Mouse (Mus musculus) lung, postnatal 25 days (tissue): ENCODE results near the gene Fhad1.
"Not testable (repeated sequence)": the region's sequence is repeated elsewhere in the genome, so short reads cannot be mapped to it uniquely, and the experiment has no call there.

Experiments used
- DNase-seq: peaks from one replicate; pipeline ENCODE4 v3.0.0; 2022; ENCODE audit warnings: low spot score

Gene Fhad1

DNA sequence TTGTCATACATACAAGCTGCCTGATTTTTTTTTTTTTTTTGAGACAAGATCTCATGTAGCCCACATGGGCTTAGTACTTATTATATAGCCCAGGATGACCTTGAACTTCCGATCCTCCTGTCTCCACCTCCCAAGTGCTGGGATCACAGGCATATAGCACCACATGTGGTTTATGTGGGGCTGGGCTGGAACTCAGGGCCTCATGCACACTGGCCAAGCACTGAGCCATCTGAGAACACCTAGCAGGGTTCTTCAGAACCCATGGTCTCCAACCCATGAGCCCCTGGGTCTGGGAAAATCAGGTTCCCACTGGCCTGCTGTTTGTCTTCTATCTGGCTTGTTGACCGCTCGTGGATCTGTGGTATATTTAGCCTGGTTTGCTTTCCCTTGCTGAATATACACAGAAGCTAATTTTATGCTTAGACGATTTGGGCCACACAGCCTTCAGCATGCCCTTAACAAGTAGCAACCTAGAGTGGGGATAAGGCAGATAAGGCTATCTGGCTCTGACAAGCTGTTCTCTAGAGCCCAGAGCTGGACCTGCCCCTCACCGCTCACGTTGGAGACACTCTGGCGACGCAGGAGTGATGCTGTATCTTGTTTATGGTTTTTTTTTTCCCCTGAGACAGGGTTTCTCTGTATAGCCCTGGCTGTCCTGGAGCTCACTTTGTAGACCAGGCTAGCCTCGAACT is 24.9 kb upstream of the Fhad1 start:
- DNase-seq: no peak

DNA sequence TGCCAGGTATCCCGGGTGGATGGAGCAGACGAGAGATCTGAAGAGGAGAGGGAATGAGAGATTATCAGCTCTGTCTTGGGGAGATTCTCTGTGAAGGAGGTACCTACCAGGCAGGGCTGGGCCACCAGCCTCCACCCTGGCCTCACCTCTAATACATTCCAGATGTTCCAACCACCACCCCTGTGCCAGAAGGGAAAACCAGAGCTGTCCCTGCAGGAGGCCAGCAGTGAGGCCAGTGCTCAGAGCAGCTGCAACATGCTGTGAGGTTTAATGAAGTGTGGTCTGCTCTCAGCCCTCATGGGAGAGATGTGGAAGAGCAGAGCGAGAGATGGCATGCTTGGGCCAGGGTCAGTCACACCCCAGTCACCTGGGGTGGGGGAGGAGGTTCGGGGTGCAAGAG is 23.0 kb upstream of the Fhad1 start:
- DNase-seq: no peak

DNA sequence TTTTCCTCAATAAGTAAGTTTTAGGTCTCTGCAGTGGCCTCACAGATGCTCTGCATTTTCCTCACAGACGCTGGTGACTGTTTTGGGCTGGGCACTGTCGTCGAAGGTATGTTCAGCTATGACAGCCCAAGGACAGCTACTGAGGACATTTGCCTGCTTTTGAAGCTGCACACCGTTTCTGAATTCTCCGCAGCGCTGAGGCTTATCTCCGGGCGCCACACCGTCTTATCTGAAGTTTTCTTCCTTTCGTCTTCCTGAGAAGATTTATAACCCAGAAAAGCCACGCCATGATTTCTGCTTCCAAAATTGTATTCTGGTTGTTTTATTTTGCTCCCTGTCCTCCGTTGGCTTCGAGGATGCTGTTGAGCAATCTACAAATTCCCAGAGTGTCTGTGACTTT is 13.7 kb upstream of the Fhad1 start:
- DNase-seq: no peak

DNA sequence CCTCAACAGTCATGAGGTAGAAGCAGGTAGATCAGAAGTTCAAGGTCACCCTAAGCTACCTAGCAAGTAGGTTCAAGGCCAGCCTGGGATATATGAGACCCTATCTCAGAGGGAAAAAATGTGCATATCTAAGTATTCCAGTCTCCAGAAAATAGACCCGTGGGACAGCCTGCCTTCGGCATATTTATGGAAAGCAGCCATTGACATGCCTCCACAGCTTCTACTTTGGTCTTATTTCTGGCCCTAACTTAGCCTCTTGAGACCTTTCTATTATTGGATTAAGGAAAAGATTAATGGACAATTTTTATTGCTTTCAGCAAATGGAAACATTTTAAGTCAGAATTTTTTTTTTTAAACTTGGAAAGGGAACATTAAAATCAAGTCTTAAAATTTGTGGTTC is 12.1 kb upstream of the Fhad1 start:
- DNase-seq: no peak

DNA sequence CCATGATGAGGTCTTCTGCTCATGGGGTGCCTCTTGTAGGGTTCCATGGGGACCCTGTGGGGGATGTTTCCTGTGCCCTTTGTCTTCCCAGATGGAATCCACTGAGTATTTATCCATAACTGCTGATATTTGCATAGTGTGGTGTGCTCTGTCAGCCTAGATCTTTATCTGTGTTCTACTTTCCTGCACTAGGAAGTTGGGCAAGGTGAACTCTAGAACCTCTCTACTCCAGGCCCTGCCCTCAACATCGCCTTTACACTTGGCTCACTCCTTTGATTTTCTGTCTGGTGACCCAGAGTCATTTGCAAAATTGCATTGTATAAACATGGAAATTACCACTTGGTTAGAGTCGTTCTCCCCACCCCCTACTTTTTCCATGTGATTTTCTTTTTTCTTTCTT is 9.7 kb upstream of the Fhad1 start:
- DNase-seq: no peak

DNA sequence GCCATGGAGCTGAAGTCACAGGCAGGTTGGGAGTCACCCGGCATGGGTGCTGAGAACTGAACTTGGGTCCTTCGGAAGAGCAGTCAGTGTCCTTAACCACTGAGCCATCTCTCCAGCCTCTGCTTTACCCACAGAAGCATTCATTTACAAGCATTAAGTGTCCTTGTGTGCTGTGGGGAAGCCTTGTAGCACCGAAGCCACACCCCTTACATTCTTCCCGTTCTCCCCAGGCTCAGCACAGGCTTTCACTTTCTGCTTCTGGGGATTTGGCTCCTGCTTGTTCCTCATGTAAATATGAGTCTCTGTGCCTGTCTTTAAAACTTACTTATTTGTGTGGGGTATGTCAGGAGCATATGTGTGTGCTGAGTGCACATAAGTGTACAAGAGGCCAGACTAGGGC is 8.3 kb upstream of the Fhad1 start:
- DNase-seq: no peak

DNA sequence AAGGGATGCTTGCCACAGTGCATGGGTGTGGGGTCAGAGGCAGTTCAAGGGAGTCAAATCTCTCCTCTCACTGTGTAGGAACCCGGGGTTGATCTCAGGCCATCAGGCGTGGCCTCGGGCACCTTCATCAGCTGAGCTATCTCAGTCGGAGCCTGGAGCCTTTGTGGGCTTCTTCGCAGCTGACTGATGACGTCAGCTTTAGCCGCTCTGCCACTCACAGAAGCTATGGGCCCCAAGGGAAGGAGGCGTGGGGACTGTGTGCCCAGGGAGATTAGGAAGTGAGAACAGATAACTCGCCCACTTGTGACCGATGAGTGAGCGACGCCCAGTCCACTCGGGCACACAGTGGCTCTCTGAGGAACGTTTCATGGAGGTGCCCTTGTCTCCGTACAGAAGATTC is 2.8 kb upstream of the Fhad1 start:
- peak; percentile 26 for DNase-seq

DNA sequence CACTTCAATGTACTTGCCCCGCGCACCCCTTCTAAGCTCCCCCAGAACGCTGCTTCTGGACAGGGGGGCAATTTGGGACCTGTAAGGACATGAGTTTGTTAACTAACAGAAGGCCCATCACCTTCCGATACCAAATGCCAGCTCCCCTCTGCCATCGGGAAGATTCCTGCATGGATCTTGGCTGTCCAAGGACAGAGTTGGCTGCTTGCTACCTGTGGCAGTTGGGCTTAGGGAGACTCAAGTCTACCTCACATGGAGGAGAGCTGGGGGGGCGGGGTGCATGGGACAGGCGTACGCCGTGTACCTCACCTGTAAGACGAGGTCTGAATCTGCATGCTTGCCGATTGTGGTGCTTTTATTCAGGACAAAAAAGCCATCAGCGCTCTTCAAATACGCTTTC is 3.6 kb downstream of the Fhad1 start:
- DNase-seq: no peak

DNA sequence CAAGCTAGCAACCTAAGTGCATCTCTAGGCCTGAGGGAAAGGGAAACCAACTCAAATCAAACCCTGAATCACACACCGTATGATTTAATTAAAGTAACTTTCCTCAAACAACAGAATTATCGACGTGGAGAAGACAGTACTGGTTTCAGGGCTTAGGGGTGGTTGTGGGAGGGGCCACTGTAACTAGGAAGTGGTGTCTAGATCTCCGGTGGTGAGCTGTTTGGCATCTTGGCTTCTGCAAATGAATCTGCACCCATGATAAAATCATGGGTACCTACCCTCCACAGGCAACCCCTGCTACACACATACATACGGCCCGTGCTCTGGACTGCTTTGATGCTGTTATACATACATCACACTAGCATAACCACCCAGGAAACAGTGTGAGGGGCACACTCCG is 4.4 kb downstream of the Fhad1 start:
- DNase-seq: no peak

DNA sequence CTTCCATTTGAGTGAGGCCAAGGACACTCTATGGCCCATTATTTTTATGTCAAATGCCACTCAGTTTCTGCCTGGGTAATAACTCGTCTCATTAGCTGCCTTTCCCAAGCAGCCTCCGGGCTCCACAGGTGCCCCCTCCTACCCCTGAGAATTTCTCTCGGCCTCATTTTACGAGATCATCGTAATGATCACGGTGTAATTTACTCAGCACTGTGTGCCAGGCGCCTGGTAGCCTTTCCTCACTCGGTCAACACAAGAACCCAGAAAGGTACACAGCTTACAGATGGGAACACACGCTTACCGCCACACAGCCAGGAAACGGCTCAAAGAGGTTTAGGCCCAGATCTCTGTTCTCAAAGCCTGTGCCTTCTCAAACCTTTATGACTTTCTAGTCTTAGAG is 6.7 kb downstream of the Fhad1 start:
- DNase-seq: no peak

DNA sequence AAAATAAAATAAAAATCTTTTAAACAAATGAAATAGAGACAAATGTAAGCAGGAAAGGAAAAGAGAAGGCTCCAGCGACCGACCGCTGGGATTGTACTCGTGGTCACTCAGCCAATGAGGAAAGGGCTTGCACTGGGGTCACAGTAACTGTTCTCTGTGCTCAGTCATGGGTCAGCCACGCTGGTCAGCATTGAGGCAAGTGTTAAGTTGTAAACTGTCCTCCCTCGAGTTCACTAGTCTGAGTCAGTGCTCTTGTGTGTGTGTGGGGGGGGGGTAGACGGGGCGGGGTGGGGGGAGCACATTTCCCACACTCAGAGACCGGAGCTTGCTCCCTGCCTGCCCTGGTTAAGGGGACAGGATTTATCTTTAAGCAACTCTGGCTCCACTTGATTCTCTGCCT is 14.3 kb downstream of the Fhad1 start:
- DNase-seq: no peak

DNA sequence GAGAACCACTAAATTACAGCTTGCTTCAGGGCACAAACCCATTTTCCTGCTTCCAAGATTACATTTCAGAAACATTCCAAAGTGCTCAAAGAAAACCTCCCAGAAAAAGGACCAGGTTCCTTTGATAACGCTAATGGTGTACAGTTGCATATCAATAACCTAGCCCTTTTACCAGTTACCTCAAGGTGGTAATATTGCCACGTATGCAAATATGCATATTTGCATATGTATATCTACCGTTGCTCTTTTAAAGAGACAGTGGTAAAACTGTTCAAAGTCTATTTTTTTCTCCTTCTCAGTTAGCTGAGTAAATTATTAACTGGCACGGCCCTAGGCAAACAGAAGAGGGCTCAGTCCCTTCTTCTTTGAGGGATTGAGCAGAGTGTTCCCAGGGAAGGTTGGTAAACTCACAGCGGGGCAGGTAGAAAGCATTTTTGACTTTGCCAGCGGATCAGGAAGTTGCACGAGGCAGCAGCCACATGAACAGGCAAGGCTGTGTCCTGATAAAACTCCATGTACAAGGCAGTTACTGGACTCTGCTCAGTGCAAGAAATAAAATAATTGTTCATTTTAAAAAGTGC is 15.3 kb downstream of the Fhad1 start:
- DNase-seq: no peak

DNA sequence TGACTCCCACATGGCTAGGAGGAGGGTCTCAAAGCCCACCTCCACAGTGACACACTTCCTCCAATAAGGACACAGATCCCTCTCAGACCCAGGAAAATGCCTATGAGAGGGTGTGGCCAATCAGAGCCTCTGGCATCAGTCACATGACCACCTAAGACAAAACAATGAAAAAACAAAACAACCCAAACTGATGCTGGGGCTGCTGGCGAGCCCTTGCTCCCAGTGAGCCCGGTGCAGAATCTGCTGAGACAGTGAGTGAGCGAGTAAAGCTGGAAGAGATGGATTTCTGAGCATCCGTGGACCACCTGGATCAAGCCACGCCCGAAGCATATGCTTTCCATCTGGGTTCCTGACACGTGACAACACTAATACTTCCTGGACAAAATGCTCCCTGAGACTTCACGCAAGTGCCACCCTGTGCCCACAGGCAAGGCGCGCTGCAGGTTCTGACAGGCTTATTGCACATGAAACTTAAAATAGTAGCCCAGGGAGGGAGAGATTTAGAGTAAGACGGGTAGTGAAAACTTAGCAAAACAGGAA is 16.5 kb downstream of the Fhad1 start:
- DNase-seq: no peak

DNA sequence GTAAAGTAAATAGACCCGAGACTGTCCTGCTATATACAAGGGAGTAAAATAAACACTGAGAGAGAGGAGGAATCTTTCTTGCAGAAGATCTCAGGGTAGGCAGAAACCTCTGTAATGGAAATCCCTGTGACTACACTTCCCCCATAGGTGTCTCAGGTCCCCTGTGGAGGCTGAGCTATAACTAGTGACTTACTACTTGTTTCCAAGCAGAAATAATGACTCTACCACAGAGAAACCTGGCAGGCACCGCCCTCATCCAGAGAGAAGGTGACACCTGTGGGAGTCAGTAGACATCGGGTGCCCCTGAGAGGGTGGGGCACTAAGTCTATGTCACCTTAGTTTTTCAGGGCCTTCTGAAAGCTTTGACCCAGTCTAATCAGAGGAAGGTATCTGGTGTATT is 18.0 kb downstream of the Fhad1 start:
- no peak for DNase-seq

DNA sequence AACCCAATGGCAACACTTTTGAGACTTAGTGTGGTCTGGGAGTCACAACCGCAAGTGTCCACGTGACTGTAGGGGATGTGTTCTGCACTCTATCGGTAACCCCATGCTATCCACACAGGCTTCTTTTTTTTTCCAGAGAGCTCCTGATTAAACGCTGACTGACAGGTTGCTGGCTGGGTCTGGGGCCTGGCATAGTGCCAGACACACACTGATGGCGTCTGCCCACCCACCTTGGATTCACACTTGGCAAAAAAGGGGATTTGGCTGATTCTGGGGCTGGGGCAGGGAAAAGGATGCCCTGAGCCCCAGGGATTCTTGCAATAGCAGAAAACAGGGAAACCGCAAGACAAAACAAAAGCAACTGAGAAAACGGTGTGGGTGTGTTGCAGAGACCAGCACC is 18.8 kb downstream of the Fhad1 start:
- no peak for DNase-seq

DNA sequence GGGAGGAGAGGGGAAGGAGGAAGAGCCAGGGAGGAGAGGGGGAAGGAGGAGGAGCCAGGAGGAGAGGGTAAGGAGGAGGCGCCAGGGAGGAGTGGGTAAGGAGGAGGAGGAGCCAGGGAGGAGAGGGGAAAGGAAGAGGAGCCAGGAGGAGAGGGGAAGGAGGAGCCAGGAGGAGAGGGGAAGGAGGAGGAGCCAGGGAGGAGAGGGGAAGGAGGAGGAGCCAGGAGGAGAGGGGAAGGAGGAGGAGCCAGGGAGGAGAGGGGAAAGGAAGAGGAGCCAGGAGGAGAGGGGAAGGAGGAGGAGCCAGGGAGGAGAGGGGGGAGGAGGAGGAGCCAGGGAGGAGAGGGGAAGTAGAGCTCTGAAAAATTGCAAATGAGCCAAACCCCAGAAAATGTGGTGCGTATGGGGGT is 20.8 kb downstream of the Fhad1 start:
- not testable (repeated sequence) for DNase-seq

DNA sequence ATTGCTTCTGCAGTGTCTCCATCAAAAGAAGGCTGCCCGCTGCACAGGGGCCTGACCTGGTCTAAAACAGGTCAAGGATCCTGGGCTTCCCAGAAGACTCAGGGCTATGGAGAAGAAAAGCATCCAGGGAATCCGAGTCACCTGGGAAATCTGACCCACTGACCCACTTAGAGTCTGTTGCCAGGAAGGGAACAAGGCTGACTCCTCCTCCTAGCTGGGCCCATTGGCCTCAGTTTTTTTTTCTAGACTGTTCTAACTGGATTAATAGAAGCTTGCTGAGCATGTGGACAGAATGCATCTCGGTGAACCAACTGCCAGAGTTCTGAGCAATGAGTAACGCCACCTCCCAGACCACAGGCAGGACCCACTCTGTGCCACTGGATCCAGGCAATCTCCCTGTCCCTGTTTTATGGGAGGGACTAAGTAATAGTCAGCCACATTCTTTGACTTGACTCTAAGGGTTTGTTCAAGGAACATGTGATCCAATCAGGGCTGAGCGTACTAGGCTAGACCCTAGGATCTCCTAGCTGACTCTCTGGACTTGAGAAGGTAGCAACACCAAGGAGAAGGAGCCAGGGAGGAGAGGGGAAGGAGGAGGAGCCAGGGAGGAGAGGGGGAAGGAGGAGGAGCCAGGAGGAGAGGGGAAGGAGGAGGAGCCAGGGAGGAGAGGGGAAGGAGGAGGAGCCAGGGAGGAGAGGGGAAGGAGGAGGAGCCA is 21.4 kb downstream of the Fhad1 start:
- no peak for DNase-seq

DNA sequence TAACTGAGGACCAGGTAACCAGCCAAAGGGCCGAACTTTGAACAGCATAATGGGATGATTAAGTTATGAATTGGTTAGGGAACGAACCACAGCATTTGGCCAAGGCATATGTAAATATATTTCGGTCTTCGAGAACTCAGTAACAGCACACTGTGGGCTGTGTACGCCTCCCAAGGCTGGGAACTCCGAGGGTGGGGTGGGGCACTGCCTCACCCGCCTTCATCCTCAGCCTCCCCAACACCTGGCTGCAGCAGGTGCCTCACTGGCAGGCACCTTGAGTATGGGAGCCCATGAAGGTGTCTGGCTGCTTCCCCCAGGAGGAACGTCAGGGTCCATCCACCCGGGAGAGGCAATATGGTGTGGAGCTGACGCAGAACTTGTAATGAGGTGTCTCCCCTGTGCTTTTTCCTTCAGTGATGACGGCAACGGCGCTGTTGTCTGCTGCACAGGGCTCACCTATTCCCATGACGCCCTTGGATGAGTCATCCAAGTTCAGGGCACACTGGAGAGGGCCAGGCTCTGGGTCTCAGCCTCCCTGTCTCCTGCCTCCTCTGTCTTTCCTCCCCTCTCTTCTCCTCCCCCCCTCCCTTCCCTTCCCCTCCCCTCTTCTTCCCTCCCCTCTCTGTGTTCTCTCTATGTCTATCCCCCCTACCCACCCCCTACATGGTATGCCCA is 22.2 kb downstream of the Fhad1 start:
- DNase-seq: no peak

DNA sequence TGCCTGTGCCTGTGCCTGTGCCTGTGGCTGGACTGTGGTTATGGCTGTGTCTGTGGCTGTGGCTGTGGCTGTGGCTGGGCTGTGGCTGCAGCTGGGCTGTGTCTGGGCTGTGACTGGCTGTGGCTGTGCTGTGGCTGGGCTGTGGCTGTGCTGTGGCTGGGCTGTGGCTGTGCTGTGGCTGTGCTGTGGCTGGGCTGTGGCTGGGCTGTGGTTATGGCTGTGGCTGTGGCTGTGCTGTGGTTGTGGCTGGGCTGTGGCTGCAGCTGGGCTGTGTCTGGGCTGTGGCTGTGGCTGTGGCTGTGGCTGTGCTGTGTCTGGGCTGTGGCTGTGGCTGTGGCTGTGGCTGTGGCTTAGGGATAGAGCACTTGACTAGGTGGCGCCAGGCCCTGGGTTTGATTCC is 26.7 kb downstream of the Fhad1 start:
- no peak for DNase-seq

DNA sequence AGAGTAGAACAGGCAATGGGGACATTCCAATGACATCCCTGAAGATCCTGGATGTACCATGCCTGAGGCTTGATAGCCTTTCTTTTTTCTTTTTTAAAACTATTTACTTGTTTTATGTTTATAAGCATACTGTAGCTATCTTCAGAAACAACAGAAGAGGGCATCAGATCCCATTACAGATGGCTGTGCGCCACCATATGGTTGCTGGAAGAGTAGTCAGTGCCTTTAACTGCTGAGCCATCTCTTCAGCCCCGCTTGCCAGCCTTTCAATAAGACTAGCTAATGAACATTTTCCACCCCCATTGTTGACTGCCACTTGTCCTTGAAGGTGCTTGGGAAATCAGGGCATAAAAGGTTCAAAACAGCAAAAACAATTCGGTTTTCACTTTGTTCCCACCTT is 31.2 kb downstream of the Fhad1 start:
- DNase-seq: no peak

DNA sequence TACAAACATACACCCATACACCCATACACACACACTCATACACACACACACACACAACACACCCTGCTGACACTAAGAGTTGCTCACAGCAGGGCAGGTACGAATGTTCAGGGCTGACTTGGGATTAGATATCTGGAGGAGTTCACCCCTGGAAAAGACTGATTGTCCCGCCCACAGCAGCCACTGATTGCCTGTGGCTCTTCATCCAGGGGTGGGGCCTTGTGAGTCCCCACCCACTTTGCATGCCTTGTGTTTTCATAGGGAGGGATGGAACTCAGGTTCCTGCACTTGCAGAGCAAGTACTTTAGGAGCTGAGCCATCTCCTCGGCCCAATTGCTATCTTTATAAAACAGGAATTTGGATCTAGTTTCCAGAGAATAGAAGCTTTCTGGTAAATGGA is 33.4 kb downstream of the Fhad1 start:
- no peak for DNase-seq

DNA sequence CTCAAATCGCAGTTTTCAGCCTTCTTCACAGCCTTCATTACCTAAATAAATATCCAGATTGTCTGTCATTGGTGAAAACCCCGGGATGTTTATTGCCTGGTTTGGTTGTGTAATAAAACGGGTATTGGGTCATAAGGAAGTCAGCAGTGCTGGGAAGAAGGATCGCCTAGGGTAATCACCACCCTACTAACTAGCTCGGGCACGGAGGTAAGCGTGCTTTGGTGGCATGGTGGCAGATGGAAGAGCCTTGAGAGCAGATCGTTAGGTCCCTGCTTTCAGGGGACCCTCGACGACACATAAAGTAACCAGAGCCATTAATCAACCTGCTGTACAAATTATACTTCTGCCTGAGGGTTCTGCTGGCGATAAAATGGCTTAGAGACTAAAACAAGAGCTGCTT is 36.3 kb downstream of the Fhad1 start:
- DNase-seq: no peak

DNA sequence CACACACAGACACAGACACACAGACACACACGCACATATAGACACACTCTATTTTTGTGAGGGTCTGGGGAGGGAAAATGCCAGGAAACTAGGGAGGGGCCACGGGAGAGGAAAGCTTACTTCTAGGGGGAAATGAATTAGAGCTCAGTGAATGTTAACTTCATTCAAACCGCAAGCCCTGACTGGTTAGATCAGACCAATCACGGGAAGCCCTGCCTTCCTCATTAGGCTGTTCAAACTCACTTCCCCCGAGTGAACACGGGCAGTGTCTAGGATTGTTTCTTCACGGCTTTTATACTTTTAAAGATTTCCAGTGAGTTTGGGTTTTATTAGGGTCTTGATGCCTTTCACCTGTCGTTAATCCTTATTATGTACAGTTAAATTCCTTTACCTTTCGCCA is 37.5 kb downstream of the Fhad1 start:
- DNase-seq: no peak
